Mouse (Mus musculus) brain, embryonic 14.5 days (tissue): ENCODE results near the gene Fip1l1.

Experiments
- CTCF ChIP-seq: fragments of 200-500 bp; IDR thresholded peaks from 2 replicates; pipeline ENCODE4 v1.5.1; 2012; ENCODE audit warnings: inconsistent platforms, mild to moderate bottlenecking, moderate library complexity, borderline replicate concordance; ENCODE audit not compliant: insufficient read depth, insufficient read length; ENCODE audit errors: extremely low read depth
- POLR2A ChIP-seq: fragments of 200-500 bp; IDR thresholded peaks from 2 replicates; pipeline ENCODE4 v1.6.1; 2012; ENCODE audit warnings: mild to moderate bottlenecking, inconsistent platforms, borderline replicate concordance; ENCODE audit not compliant: poor library complexity, insufficient read depth, insufficient read length, severe bottlenecking; ENCODE audit errors: extremely low read depth

- TF ChIP-seq POLR2A, result peak; percentile 58; the same call in 1 of the 2 replicates
- no peak for TF ChIP-seq CTCF
Observed at GRCm38 (mm10) chr5:74535240-74536021, at the start of gene Fip1l1.
